14 mouse cellular contexts compared by ENCODE assay signal in the genomic region with DNA sequence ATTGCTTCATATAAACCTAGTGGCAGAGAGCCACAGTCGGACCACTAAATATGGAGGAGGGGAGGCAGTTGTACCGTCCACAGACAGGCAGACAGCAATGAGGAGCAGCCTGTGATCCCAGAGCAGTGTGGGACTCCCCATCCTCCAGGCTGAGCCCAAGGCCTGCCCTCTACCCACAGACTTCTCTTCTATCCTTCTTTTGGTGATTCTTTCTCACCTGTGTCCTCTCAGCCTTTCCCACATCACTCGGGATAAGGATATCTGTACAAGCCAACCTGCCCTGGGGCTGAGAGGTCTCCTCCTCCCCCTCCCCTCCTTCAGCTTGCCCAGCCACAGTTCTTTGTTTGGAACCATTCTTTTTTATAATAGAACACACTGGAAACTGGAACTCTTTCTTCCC.
DNase-seq lines count a peak whose midpoint lies in the region; ATAC-seq and TF ChIP-seq lines count a peak whose summit lies in the region.
"Had no signal": no experiment of that assay in that cellular context is flagged by ENCODE, and none has a peak within 500 bp of the region (broad histone marks: within the 10 kb centered on the region; RNA-seq: fewer than 3 reads in every experiment).

No protein-coding gene starts in this region.

- peaks cover 15% of the 10 kb centered on the region; the same call in 1 of the 2 replicates for H3K4me1 ChIP-seq in forebrain, embryonic 11.5 days (replicated peaks; ENCODE audit: control insufficient read depth, insufficient read depth, low read length)
- peaks cover 19% of the 10 kb centered on the region for H3K4me1 ChIP-seq in hindbrain, embryonic 12.5 days
- H3K4me1 ChIP-seq in neural tube, embryonic 12.5 days: peaks cover 28% of the 10 kb centered on the region
- H3K4me1 ChIP-seq: kidney, embryonic 15.5 days had no signal

- H3K9ac ChIP-seq in forebrain, embryonic 11.5 days (ENCODE audit: low read length): no peak overlapping the region
- no peak overlapping the region for H3K9ac ChIP-seq in hindbrain, embryonic 12.5 days
- H3K9ac ChIP-seq in neural tube, embryonic 12.5 days: no peak overlapping the region
- H3K9ac ChIP-seq: heart, embryonic 15.5 days; kidney, embryonic 15.5 days; lung, embryonic 14.5 days had no signal

- 38% methylated on average over 3 of the region's 3 CpGs for WGBS in forebrain, embryonic 11.5 days
- 32% methylated on average over 3 of the region's 3 CpGs for WGBS in hindbrain, embryonic 12.5 days
- WGBS in neural tube, embryonic 12.5 days: 26% methylated on average over 3 of the region's 3 CpGs

- H3K27ac ChIP-seq in layer of hippocampus, adult 2 months: peak overlapping the region; percentile 36; the same call in 1 of the 2 replicates
- peak overlapping the region; percentile 53; the same call in 1 of the 2 replicates for H3K27ac ChIP-seq in forebrain, embryonic 11.5 days (ENCODE audit: low read depth, low read length)
- H3K27ac ChIP-seq in hindbrain, embryonic 12.5 days: peak overlapping the region; percentile 58
- 0 out of 2 replicates have a peak overlapping the region, but pooled peaks have one; percentile 1 for H3K27ac ChIP-seq in neural tube, embryonic 12.5 days
- H3K27ac ChIP-seq: heart, embryonic 15.5 days; kidney, embryonic 15.5 days; macrophage had no signal

- DNase-seq in layer of hippocampus, adult 2 months (ENCODE audit: low spot score in 2 of 2): no peak
- no peak for DNase-seq in layer of hippocampus, postnatal 14 days (ENCODE audit: low spot score in 2 of 2)
- no peak for DNase-seq in forebrain, embryonic 11.5 days (ENCODE audit: low spot score)
- no peak for DNase-seq in spleen, postnatal 36 days (ENCODE audit: low spot score in 2 of 2)
- no peak for DNase-seq in right cerebral cortex, postnatal 25 days
- DNase-seq: cerebellum, adult 18-20 months; lung, embryonic 14.5 days; right cerebral cortex, postnatal 14 days had no signal

- no peaks in the 10 kb centered on the region for H3K36me3 ChIP-seq in forebrain, embryonic 11.5 days (ENCODE audit: control insufficient read depth, insufficient read depth, low read length)
- H3K36me3 ChIP-seq in hindbrain, embryonic 12.5 days: no peaks in the 10 kb centered on the region
- H3K36me3 ChIP-seq in neural tube, embryonic 12.5 days: no peaks in the 10 kb centered on the region
- H3K36me3 ChIP-seq: heart, embryonic 15.5 days; kidney, embryonic 15.5 days had no signal

- TF ChIP-seq CTCF in layer of hippocampus, adult 2 months (conservative IDR thresholded peaks at IDR 0.05): no peak

- peak; percentile 77 for ATAC-seq in forebrain, embryonic 11.5 days (replicated peaks; ENCODE audit: low FRiP score)
- ATAC-seq in hindbrain, embryonic 12.5 days (ENCODE audit: low FRiP score): peak; percentile 62
- peak; percentile 78 for ATAC-seq in neural tube, embryonic 12.5 days (ENCODE audit: low FRiP score, low read depth)

- no peaks in the 10 kb centered on the region for H3K9me3 ChIP-seq in forebrain, embryonic 11.5 days (ENCODE audit: control insufficient read depth, low read length)
- no peaks in the 10 kb centered on the region for H3K9me3 ChIP-seq in hindbrain, embryonic 12.5 days (replicated peaks)
- H3K9me3 ChIP-seq in neural tube, embryonic 12.5 days: no peaks in the 10 kb centered on the region
- H3K9me3 ChIP-seq: heart, embryonic 15.5 days; kidney, embryonic 15.5 days had no signal

- H3K27me3 ChIP-seq in forebrain, embryonic 11.5 days (ENCODE audit: control insufficient read depth, insufficient read depth, low read length): no peaks in the 10 kb centered on the region
- H3K27me3 ChIP-seq in hindbrain, embryonic 12.5 days: no peaks in the 10 kb centered on the region
- H3K27me3 ChIP-seq in neural tube, embryonic 12.5 days (replicated peaks): no peaks in the 10 kb centered on the region
- H3K27me3 ChIP-seq: heart, embryonic 15.5 days had no signal

- H3K4me2 ChIP-seq in forebrain, embryonic 11.5 days (ENCODE audit: low read depth, low read length, severe bottlenecking): no peak overlapping the region
- no peak overlapping the region for H3K4me2 ChIP-seq in hindbrain, embryonic 12.5 days (replicated peaks)
- H3K4me2 ChIP-seq in neural tube, embryonic 12.5 days (replicated peaks): no peak overlapping the region
- H3K4me2 ChIP-seq: heart, embryonic 15.5 days; kidney, embryonic 15.5 days; liver, embryonic 11.5 days; lung, embryonic 14.5 days had no signal

- H3K4me3 ChIP-seq in layer of hippocampus, adult 2 months: no peak overlapping the region
- H3K4me3 ChIP-seq in forebrain, embryonic 11.5 days (ENCODE audit: low read depth, low read length): no peak overlapping the region
- no peak overlapping the region for H3K4me3 ChIP-seq in hindbrain, embryonic 12.5 days
- no peak overlapping the region for H3K4me3 ChIP-seq in neural tube, embryonic 12.5 days
- H3K4me3 ChIP-seq: heart, embryonic 15.5 days; kidney, embryonic 15.5 days had no signal

Comparison
In these comparisons a context has a peak if more than half of its experiments do, and no peak if none do; other contexts are left out.
1. H3K27ac ChIP-seq: peak in every context shown above with its lines; median percentile 58 in hindbrain, embryonic 12.5 days; 53 in forebrain, embryonic 11.5 days; 36 in layer of hippocampus, adult 2 months; 1 in neural tube, embryonic 12.5 days.